Mouse (Mus musculus): ENCODE measurements around the gene Hist1h3e. TPM values are rescaled to one million over a fixed set of nuclear protein-coding genes. Genes with fewer than 3 reads are reported as not detected.
"Not testable (repeated sequence)": the region's sequence is repeated elsewhere in the genome, so short reads cannot be mapped to it uniquely, and the experiment has no call there.

Gene Hist1h3e
- total and polyA plus RNA-seq, 2 experiments from 2014 or later = 1.9 to 180 TPM

DNA sequence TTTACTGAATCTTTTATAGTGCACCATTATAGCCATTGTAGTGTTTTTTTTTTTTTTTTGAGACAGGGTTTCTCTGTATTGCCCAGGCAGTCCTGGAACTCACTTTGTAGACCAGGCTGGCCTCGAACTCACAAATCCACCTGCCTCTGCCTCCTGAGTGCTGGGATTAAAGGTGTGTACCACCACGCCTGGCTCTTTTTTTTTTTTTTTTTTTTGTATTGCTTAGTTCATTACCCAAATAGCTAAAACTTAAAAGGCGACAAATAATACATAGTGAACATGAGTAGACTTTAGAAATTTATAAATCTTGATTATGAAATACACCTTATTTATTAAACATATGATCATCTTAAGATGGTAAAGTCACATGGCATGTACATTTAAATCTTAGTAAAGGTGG, 20.7 kb downstream of the Hist1h3e start:
- Histone ChIP-seq H3K9ac (no peak overlapping the region), H3K9me3 (ENCODE audit: low read length) (no peaks in the 10 kb centered on the region), H3K27ac (ENCODE audit: low read depth, low read length) (no peak overlapping the region), H3K27me3 (ENCODE audit: insufficient read depth, low read length) (no peaks in the 10 kb centered on the region), H3K4me3 (ENCODE audit: low read depth, low read length) (no peak overlapping the region), H3K4me2 (ENCODE audit: low read depth) (no peak overlapping the region), H3K4me1 (ENCODE audit: insufficient read depth) (0 out of 2 replicates have a peak, but pooled peaks cover 4% of the 10 kb centered on the region), H3K36me3 (ENCODE audit: insufficient read depth) (no peaks in the 10 kb centered on the region)
- ATAC-seq (no peak), DNase-seq (no peak)
- TF ChIP-seq CTCF (IDR thresholded peaks at IDR 0.05; ENCODE audit: low read depth) = no peak
- WGBS = 80% methylated on average over 3 of the region's 3 CpGs

DNA sequence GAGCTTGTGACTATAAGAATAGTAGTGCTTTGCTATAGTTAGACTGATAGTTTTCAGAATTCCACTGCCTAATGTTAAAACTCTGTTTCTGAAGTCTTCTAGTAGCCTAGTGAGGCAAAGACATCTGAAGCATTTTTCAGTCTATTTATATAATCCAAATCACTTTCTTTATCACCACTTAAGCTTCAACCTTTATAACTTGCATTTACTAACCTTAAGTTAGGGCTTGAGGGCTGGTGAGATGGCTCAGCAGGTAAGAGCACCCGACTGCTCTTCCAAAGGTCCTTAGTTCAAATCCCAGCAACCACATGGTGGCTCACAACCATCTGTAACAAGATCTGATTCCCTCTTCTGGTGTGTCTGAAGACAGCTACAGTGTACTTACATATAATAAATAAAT, 22.3 kb downstream of the Hist1h3e start:
- not testable (repeated sequence) for H3K27me3 ChIP-seq (ENCODE audit: insufficient read depth, low read length); H3K9me3 ChIP-seq (ENCODE audit: low read length); ATAC-seq; H3K36me3 ChIP-seq (ENCODE audit: insufficient read depth); H3K4me3 ChIP-seq (ENCODE audit: low read depth, low read length); H3K4me1 ChIP-seq (ENCODE audit: insufficient read depth); H3K9ac ChIP-seq; H3K4me2 ChIP-seq (ENCODE audit: low read depth); DNase-seq; H3K27ac ChIP-seq (ENCODE audit: low read depth, low read length)
- WGBS = 71% methylated on average over 1 of the region's 1 CpGs

DNA sequence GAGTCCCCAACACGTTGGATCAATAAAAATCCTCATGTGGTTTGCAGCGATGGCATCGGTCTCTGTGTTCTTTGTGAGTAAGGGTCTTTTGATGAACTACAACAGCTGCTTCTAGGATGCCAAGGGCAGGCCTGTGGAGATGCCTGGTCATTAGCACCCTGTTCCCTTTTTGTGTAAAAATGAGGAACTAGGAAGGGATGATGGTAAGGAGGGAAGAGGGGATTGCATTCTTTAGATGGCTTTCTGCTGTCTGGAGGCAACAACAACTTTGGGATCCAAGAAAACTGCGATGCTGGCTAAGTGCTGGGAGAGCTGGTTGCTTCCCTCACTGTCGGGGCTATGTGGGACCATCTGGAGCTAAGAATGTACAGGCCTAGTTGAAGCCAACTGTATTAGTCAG, 23.9 kb downstream of the Hist1h3e start:
- DNase-seq = no peak
- Histone ChIP-seq H3K27ac (ENCODE audit: low read depth, low read length) (no peak overlapping the region), H3K36me3 (ENCODE audit: insufficient read depth) (no peaks in the 10 kb centered on the region), H3K9ac (no peak overlapping the region), H3K27me3 (ENCODE audit: insufficient read depth, low read length) (no peaks in the 10 kb centered on the region), H3K4me2 (ENCODE audit: low read depth) (no peak overlapping the region), H3K4me1 (ENCODE audit: insufficient read depth) (peaks cover 12% of the 10 kb centered on the region), H3K9me3 (ENCODE audit: low read length) (no peaks in the 10 kb centered on the region), H3K4me3 (ENCODE audit: low read depth, low read length) (no peak overlapping the region)
- ATAC-seq = no peak
- WGBS = 80% methylated on average over 5 of the region's 5 CpGs
- TF ChIP-seq CTCF (IDR thresholded peaks at IDR 0.05; ENCODE audit: low read depth) = no peak

DNA sequence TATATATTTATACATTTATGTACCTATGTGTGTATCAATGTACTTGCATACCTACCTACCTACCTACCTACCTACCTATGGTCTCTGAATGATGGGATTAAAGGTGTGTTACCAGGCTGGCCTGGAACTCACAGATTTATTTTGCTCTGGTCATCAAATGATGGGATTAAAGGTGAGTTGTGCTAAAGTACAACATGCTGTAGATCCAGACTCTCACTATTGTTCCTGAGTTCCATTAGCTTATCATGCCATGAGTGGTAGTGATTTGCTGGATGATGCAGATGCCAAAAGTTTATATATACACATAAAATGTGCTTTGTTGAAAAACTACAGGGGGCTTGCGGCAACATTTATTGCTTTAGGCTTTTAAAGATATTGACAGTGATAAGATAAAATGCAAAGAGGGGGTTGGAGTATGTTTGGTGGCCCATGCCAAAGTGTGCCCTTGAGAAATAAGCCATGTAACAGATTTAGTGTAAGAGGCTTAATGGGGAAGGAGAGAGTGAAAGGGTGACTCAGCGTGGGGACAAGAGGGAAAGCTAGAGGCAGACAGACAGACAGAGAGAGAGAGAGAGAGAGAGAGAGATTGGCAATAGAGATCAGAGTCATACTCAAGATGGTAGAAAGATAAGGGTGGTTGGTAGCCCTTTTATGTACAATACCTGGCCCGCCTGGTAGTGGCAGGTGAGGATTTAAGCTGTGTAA, 25.0 kb downstream of the Hist1h3e start:
- no peaks in the 10 kb centered on the region for H3K9me3 ChIP-seq (ENCODE audit: low read length)
- H3K27me3 ChIP-seq (ENCODE audit: insufficient read depth, low read length) = no peaks in the 10 kb centered on the region
- ATAC-seq (no peak), DNase-seq (no peak)
- H3K4me3 ChIP-seq (ENCODE audit: low read depth, low read length) = no peak overlapping the region
- H3K9ac ChIP-seq = no peak overlapping the region
- no peak for TF ChIP-seq CTCF (IDR thresholded peaks at IDR 0.05; ENCODE audit: low read depth)
- no peak overlapping the region for H3K27ac ChIP-seq (ENCODE audit: low read depth, low read length)
- WGBS = 77% methylated on average over 3 of the region's 3 CpGs
- no peaks in the 10 kb centered on the region for H3K36me3 ChIP-seq (ENCODE audit: insufficient read depth)
- no peak overlapping the region for H3K4me2 ChIP-seq (ENCODE audit: low read depth)
- peaks cover 19% of the 10 kb centered on the region for H3K4me1 ChIP-seq (ENCODE audit: insufficient read depth)

DNA sequence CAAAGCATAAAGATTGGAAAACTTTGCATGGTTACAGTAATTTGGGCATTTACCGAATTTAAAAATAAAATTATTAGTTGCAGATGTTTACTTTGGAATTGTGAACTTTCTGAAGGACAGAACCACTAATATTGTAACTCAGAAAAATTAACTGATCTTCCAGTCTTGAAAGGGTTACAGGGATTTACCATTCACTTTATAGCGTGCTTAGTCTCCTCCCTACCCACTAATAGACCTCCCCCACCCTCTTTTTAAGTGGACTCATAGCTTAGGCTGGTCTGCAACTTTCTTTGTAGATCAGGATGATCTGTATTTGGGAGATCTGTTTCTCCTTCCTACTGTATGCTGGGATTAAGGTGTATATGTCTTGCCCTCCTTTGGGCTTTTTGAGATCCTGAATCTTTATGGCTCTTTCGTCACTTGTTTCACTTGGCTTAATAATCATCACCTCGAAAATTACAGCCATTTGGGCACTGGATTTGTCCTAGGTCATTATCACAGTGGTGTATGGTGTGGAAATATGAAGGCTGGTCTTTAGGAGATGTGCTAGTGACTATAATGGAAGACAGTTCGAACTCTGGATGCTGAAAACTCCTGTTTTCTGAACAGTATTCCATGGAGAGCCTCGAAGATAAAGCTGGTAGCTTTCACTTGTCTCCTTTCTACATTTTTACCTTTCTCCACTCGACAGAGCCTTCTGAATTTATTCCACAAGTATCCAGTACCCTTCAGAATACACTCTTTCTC, 25.9 kb downstream of the Hist1h3e start:
- Histone ChIP-seq H3K9ac (peak overlapping the region; percentile 18; the same call in 1 of the 2 replicates), H3K27ac (ENCODE audit: low read depth, low read length) (no peak overlapping the region), H3K4me3 (ENCODE audit: low read depth, low read length) (peak overlapping the region; percentile 47), H3K27me3 (ENCODE audit: insufficient read depth, low read length) (no peaks in the 10 kb centered on the region), H3K4me1 (ENCODE audit: insufficient read depth) (peaks cover 22% of the 10 kb centered on the region), H3K4me2 (ENCODE audit: low read depth) (peak overlapping the region; percentile 72; the same call in 1 of the 2 replicates), H3K36me3 (ENCODE audit: insufficient read depth) (no peaks in the 10 kb centered on the region), H3K9me3 (ENCODE audit: low read length) (no peaks in the 10 kb centered on the region)
- no peak for TF ChIP-seq CTCF (IDR thresholded peaks at IDR 0.05; ENCODE audit: low read depth)
- ATAC-seq = no peak
- DNase-seq = no peak
- WGBS = 15% methylated on average over 7 of the region's 7 CpGs

DNA sequence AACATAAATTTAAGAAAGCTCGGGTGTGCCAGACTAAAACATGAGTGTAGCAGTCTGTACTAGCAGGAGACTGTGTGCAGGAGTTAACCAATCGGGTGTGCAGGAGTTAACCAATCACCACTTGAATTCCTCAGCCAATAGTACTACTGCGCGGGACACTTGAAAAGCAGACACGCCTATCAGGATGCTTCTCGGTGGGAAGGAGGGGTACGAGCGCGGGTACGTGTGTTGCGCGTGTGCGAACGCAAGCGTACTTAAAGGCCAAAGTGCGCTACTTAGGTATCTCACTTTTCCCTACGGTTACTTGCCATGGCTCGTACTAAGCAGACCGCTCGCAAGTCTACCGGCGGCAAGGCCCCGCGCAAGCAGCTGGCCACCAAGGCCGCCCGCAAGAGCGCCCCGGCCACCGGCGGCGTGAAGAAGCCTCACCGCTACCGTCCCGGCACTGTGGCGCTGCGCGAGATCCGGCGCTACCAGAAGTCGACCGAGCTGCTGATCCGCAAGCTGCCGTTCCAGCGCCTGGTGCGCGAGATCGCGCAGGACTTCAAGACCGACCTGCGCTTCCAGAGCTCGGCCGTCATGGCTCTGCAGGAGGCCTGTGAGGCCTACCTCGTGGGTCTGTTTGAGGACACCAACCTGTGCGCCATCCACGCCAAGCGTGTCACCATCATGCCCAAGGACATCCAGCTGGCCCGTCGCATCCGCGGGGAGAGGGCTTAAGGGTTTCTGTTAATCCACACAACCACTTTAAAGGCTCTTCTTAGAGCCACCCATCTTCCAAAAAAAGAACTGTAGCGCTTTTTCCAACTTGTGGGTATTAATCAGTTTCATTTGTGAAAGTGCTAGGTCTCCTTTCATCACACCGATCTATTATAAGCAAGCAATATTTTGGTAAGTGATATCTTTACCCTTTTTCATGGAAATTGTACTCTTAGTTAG, 26.8 kb downstream of the Hist1h3e start, which contains the start of gene Hist1h3g:
Gene Hist1h3g (plus strand): TSS at position 286 of the 939 bp plus-strand sequence.
- Histone ChIP-seq H3K4me1 (ENCODE audit: insufficient read depth) (peaks cover 22% of the 10 kb centered on the region), H3K27ac (ENCODE audit: low read depth, low read length) (peak within 1 kb of the TSS; percentile 67), H3K4me2 (ENCODE audit: low read depth) (peak within 1 kb of the TSS; percentile 72), H3K9ac (peak within 1 kb of the TSS; percentile 22), H3K4me3 (ENCODE audit: low read depth, low read length) (peak within 1 kb of the TSS; percentile 47)
- H3K27me3 ChIP-seq (ENCODE audit: insufficient read depth, low read length); H3K9me3 ChIP-seq (ENCODE audit: low read length); H3K36me3 ChIP-seq (ENCODE audit: insufficient read depth): not testable (repeated sequence)
- WGBS = under 1% methylated on average over 48 of the region's 62 CpGs
- peak; percentile 96 for DNase-seq
- ATAC-seq = peak; percentile 90

All from forebrain, postnatal 0 days (tissue).